Comparison of ENCODE assay signal across 15 mouse cellular contexts in the genomic region with DNA sequence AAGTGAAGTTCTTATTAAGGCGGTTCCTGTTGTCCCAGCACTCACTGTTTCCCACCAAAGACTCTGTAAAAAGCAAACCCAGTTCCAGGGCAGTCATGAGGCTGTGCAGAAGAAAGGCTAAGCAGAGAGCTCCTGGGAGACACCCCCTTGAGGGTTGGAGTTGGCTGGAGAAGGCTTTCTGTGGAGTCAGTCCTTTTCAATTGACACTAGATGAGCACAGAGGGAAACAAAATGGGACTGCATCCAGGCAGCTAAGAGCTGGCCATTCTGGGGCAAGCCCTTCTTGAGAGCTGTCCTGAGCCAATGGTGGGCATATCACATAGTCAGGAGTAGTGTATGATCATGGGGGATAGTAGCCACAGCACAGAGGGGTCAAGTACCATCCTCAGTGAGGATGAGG. TPM values are rescaled to one million over a fixed set of nuclear protein-coding genes. Genes with fewer than 3 reads are reported as not detected.
DNase-seq lines count a peak whose midpoint lies in the region; ATAC-seq and TF ChIP-seq lines count a peak whose summit lies in the region.
"Had no signal": no experiment of that assay in that cellular context is flagged by ENCODE, and none has a peak within 500 bp of the region (broad histone marks: within the 10 kb centered on the region; RNA-seq: fewer than 3 reads in every experiment).

No protein-coding gene starts in this region.

- DNase-seq in adrenal gland, postnatal 10 days: peak; percentile 31
- no peak for DNase-seq in adrenal gland, adult 8-10 months
- DNase-seq in heart, adult 8-10 months (ENCODE audit: low spot score): peak; percentile 46
- DNase-seq in heart, embryonic 10.5 days (ENCODE audit: low spot score): no peak
- DNase-seq in midbrain, postnatal 0 days (ENCODE audit: low spot score): peak; percentile 59
- no peak for DNase-seq in lung, postnatal 14 days
- DNase-seq in frontal cortex, postnatal 10 days (ENCODE audit: low spot score in 2 of 2): no peak
- DNase-seq: liver; lung, adult 18-20 months; spleen, adult 18-20 months; thymus, postnatal 36 days had no signal

- H3K9ac ChIP-seq in midbrain, postnatal 0 days (replicated peaks; ENCODE audit: low read length, poor library complexity, severe bottlenecking): no peak overlapping the region
- no peak overlapping the region for H3K9ac ChIP-seq in midbrain, embryonic 13.5 days (replicated peaks)
- H3K9ac ChIP-seq: heart, embryonic 15.5 days; midbrain, embryonic 12.5 days had no signal

- H3K4me3 ChIP-seq in heart, embryonic 10.5 days: no peak overlapping the region
- no peak overlapping the region for H3K4me3 ChIP-seq in midbrain, postnatal 0 days (ENCODE audit: low read depth, low read length)
- H3K4me3 ChIP-seq in midbrain, embryonic 13.5 days (replicated peaks): no peak overlapping the region
- H3K4me3 ChIP-seq: heart, embryonic 15.5 days; midbrain, embryonic 12.5 days had no signal

- 89% methylated on average over 1 of the region's 1 CpGs for WGBS in heart, embryonic 10.5 days
- 90% methylated on average over 1 of the region's 1 CpGs for WGBS in midbrain, postnatal 0 days
- WGBS in midbrain, embryonic 13.5 days: 97% methylated on average over 1 of the region's 1 CpGs

- H3K9me3 ChIP-seq in heart, embryonic 10.5 days: no peaks in the 10 kb centered on the region
- H3K9me3 ChIP-seq in midbrain, postnatal 0 days (ENCODE audit: low read length): no peaks in the 10 kb centered on the region
- no peaks in the 10 kb centered on the region for H3K9me3 ChIP-seq in midbrain, embryonic 13.5 days
- H3K9me3 ChIP-seq: heart, embryonic 15.5 days; midbrain, embryonic 12.5 days had no signal

- H3K27me3 ChIP-seq in heart, embryonic 10.5 days (ENCODE audit: insufficient read depth, poor library complexity, severe bottlenecking): no peaks in the 10 kb centered on the region
- H3K27me3 ChIP-seq in midbrain, postnatal 0 days (ENCODE audit: insufficient read depth, low read length): no peaks in the 10 kb centered on the region
- H3K27me3 ChIP-seq in midbrain, embryonic 13.5 days: no peaks in the 10 kb centered on the region
- H3K27me3 ChIP-seq: heart, embryonic 15.5 days; midbrain, embryonic 12.5 days had no signal

- no peak overlapping the region for H3K27ac ChIP-seq in heart, embryonic 10.5 days
- H3K27ac ChIP-seq in midbrain, postnatal 0 days (ENCODE audit: low read depth, low read length): no peak overlapping the region
- H3K27ac ChIP-seq in midbrain, embryonic 13.5 days: no peak overlapping the region
- H3K27ac ChIP-seq: heart, embryonic 15.5 days; macrophage; midbrain, embryonic 12.5 days had no signal

- TF ChIP-seq CTCF in midbrain, postnatal 0 days (IDR thresholded peaks at IDR 0.05): no peak

- peaks cover 52% of the 10 kb centered on the region for H3K36me3 ChIP-seq in heart, embryonic 10.5 days
- H3K36me3 ChIP-seq in midbrain, postnatal 0 days (ENCODE audit: insufficient read depth, low read length): peaks cover 11% of the 10 kb centered on the region
- 0 out of 2 replicates have a peak, but pooled peaks cover 6% of the 10 kb centered on the region for H3K36me3 ChIP-seq in midbrain, embryonic 13.5 days
- H3K36me3 ChIP-seq: midbrain, embryonic 12.5 days had no signal

- peak; percentile 41; the same call in 1 of the 2 replicates for ATAC-seq in midbrain, postnatal 0 days (ENCODE audit: low FRiP score)
- no peak for ATAC-seq in midbrain, embryonic 13.5 days

- H3K4me1 ChIP-seq in heart, embryonic 10.5 days: no peaks in the 10 kb centered on the region
- no peaks in the 10 kb centered on the region for H3K4me1 ChIP-seq in midbrain, postnatal 0 days (ENCODE audit: insufficient read depth, low read length)
- no peaks in the 10 kb centered on the region for H3K4me1 ChIP-seq in midbrain, embryonic 13.5 days (replicated peaks)
- H3K4me1 ChIP-seq: midbrain, embryonic 12.5 days had no signal

- H3K4me2 ChIP-seq in midbrain, postnatal 0 days (ENCODE audit: low read depth, low read length, poor library complexity, severe bottlenecking): no peak overlapping the region
- H3K4me2 ChIP-seq in midbrain, embryonic 13.5 days (replicated peaks): no peak overlapping the region
- H3K4me2 ChIP-seq: heart, embryonic 15.5 days; midbrain, embryonic 12.5 days had no signal

RNA-seq across cellular contexts. Expression of a gene that starts 44.3 kb away (rescaled TPM):
- total RNA-seq in adrenal gland, postnatal 10 days (2021): 1 to 10 TPM; 8.4 to 9.0 TPM
- total RNA-seq in adrenal gland, adult 8-10 months (2022): 1 to 10 TPM; 5.5 to 8.7 (median 6.9) TPM
- 1 to 10 TPM; 6.0 to 7.9 (median 6.6) TPM for total RNA-seq in heart, adult 8-10 months (2022)
- polyA plus RNA-seq in heart, embryonic 10.5 days (2016; fragmentation: Nextera tagmentation; extraction: Ambion mirVana): 37.0 and 43.8 TPM in 2 replicates
- 2.9 and 6.4 TPM in 2 replicates for total RNA-seq in midbrain, postnatal 0 days (2014; rRNA removed)
- 6.6 and 8.8 TPM in 2 replicates for polyA plus RNA-seq in midbrain, postnatal 0 days (2015; fragmentation: Nextera tagmentation; extraction: Ambion mirVana)
- polyA plus RNA-seq in midbrain, embryonic 13.5 days (2015; fragmentation: Nextera tagmentation; extraction: Ambion mirVana): 25.1 and 26.8 TPM in 2 replicates

RNA-seq across cellular contexts. Expression of a gene that starts 44.7 kb away (rescaled TPM):
- 100 to 1,000 TPM; 137 to 157 TPM for total RNA-seq in adrenal gland, postnatal 10 days (2021)
- total RNA-seq in adrenal gland, adult 8-10 months (2022): 100 to 1,000 TPM in 1 of 4 experiments, 10 to 100 TPM in 3; 52.8 to 108 (median 81.8) TPM
- total RNA-seq in heart, adult 8-10 months (2022): 100 to 1,000 TPM; 215 to 256 (median 242) TPM
- 259 and 327 TPM in 2 replicates for polyA plus RNA-seq in heart, embryonic 10.5 days (2016; fragmentation: Nextera tagmentation; extraction: Ambion mirVana)
- 103 and 112 TPM in 2 replicates for total RNA-seq in midbrain, postnatal 0 days (2014; rRNA removed)
- 106 and 114 TPM in 2 replicates for polyA plus RNA-seq in midbrain, postnatal 0 days (2015; fragmentation: Nextera tagmentation; extraction: Ambion mirVana)
- 43.2 and 46.8 TPM in 2 replicates for polyA plus RNA-seq in midbrain, embryonic 13.5 days (2015; fragmentation: Nextera tagmentation; extraction: Ambion mirVana)

Comparison
In these comparisons a context has a peak if more than half of its experiments do, and no peak if none do; other contexts are left out.
1. DNase-seq: peak in adrenal gland, postnatal 10 days (single experiment), heart, adult 8-10 months (single experiment) and midbrain, postnatal 0 days (single experiment); none in adrenal gland, adult 8-10 months (single experiment), heart, embryonic 10.5 days (single experiment), lung, postnatal 14 days (single experiment) and frontal cortex, postnatal 10 days (0 of 2).